Mouse (Mus musculus) right cerebral cortex, adult 18-20 months (tissue): ENCODE measurements at regions not wholly inside any gene's neighbourhood (a gene's known extent, or its start where the extent isn't known, plus 50 kb on each side); places are given as distances from the start of the nearest gene placed in this dataset.

Experiments used
- DNase-seq: peaks from one replicate; pipeline ENCODE4 v3.0.0; 2022; ENCODE audit warnings: mixed read lengths

GRCm38 (mm10) chr15:85675126-85675525, 59.7 kb upstream of the Ppara start:
- DNase-seq, result no peak

GRCm38 (mm10) chr15:85675736-85676135, 59.0 kb upstream of the Ppara start:
- DNase-seq, result no peak

- DNase-seq, result no peak
These were observed 58.6 kb upstream of the Ppara start for GRCm38 (mm10) chr15:85676156-85676555.

- DNase-seq, result no peak
These were observed 57.9 kb upstream of the Ppara start for GRCm38 (mm10) chr15:85676871-85677270.

- no peak for DNase-seq
These were observed 57.4 kb upstream of the Ppara start for GRCm38 (mm10) chr15:85677381-85677780.

- peak; percentile 62 for DNase-seq
These were observed 56.9 kb upstream of the Ppara start for GRCm38 (mm10) chr15:85677855-85678254.

GRCm38 (mm10) chr15:85678351-85678895, 56.4 kb upstream of the Ppara start:
- no peak for DNase-seq

GRCm38 (mm10) chr15:85678981-85679708, 55.6 kb upstream of the Ppara start:
- peak; percentile 76 for DNase-seq

- no peak for DNase-seq
These were observed 54.8 kb upstream of the Ppara start for GRCm38 (mm10) chr15:85679864-85680428.

- no peak for DNase-seq
These were observed 54.1 kb upstream of the Ppara start for GRCm38 (mm10) chr15:85680460-85681224.

GRCm38 (mm10) chr15:85682116-85682515, 52.7 kb upstream of the Ppara start:
- no peak for DNase-seq

- no peak for DNase-seq
These were observed 52.0 kb upstream of the Ppara start for GRCm38 (mm10) chr15:85682780-85683179.

- no peak for DNase-seq
These were observed 51.5 kb upstream of the Ppara start for GRCm38 (mm10) chr15:85683271-85683670.

GRCm38 (mm10) chr15:85683716-85684115, 51.1 kb upstream of the Ppara start:
- no peak for DNase-seq

- no peak for DNase-seq
These were observed 50.5 kb upstream of the Ppara start for GRCm38 (mm10) chr15:85684164-85684708.

- DNase-seq, result no peak
These were observed 49.9 kb upstream of the Ppara start for GRCm38 (mm10) chr15:85684875-85685274.
